24 mouse cellular contexts compared by ENCODE assay signal in the genomic region with DNA sequence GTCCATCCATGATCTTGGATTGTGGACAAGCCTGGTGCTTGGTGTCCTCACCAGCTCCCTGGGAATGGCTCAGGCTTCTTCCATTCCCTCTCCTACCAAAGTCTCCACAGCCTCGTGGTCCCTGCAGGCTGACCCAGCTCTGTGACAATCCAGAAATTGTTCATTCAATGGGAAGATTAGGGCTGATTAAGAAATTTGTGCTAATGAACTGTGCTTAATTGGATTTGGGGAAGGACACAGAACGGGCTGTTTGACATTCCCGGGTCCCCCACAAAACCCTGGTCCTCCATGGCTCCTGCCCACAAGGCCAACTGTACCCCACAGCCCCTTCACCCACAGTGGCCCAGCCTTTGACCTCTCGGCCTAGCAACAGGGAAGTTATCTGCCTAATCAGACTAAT.
"Had no signal": no experiment of that assay in that cellular context is flagged by ENCODE, and none has a peak within 500 bp of the region (broad histone marks: within the 10 kb centered on the region; RNA-seq: fewer than 3 reads in every experiment).

No protein-coding gene starts in this region.

- H3K9me3 ChIP-seq: heart, embryonic 13.5 days; heart, embryonic 15.5 days; hindbrain, embryonic 15.5 days; kidney, embryonic 15.5 days; limb, embryonic 10.5 days; limb, embryonic 12.5 days; liver, embryonic 13.5 days had no signal

- ATAC-seq: hindbrain, postnatal 0 days; intestine, embryonic 16.5 days had no signal

- H3K4me2 ChIP-seq: heart, embryonic 11.5 days; heart, embryonic 13.5 days; heart, embryonic 15.5 days; hindbrain, embryonic 15.5 days; kidney, embryonic 15.5 days; limb, embryonic 12.5 days; liver, embryonic 11.5 days; liver, embryonic 13.5 days had no signal

- H3K36me3 ChIP-seq: heart, embryonic 13.5 days; heart, embryonic 15.5 days; hindbrain, embryonic 15.5 days; kidney, embryonic 15.5 days; limb, embryonic 10.5 days; limb, embryonic 12.5 days; liver, embryonic 13.5 days had no signal

- H3K4me3 ChIP-seq: heart, adult 2 months; heart, embryonic 13.5 days; heart, embryonic 15.5 days; hindbrain, embryonic 15.5 days; kidney, embryonic 15.5 days; layer of hippocampus, adult 2 months; left cerebral cortex, adult 2 months; limb, embryonic 10.5 days; limb, embryonic 12.5 days; liver, embryonic 13.5 days had no signal

- H3K4me1 ChIP-seq: heart, embryonic 13.5 days; heart, embryonic 15.5 days; hindbrain, embryonic 15.5 days; liver, embryonic 13.5 days had no signal

- H3K27ac ChIP-seq: heart, adult 2 months; heart, embryonic 13.5 days; heart, embryonic 15.5 days; hindbrain, embryonic 15.5 days; hindbrain, postnatal 0 days; kidney, embryonic 15.5 days; layer of hippocampus, adult 2 months; left cerebral cortex, adult 2 months; limb, embryonic 10.5 days; limb, embryonic 12.5 days; liver, embryonic 13.5 days had no signal

- DNase-seq: gastrocnemius, postnatal 14 days; gastrocnemius, postnatal 36 days; heart, adult 2 months; heart, postnatal 14 days; heart, postnatal 36 days; kidney, adult 11 months; kidney, adult 2 months; kidney, adult 9 months; kidney, postnatal 10 days; kidney, postnatal 4 days; liver; liver, embryonic 13.5 days had no signal

- H3K27me3 ChIP-seq: heart, embryonic 13.5 days; hindbrain, embryonic 15.5 days; kidney, embryonic 15.5 days; limb, embryonic 12.5 days; liver, embryonic 13.5 days had no signal

- H3K9ac ChIP-seq: heart, embryonic 13.5 days; heart, embryonic 15.5 days; hindbrain, embryonic 15.5 days; kidney, embryonic 15.5 days; limb, embryonic 12.5 days; liver, embryonic 13.5 days had no signal
